16 mouse cellular contexts compared by ENCODE assay signal in the genomic region with DNA sequence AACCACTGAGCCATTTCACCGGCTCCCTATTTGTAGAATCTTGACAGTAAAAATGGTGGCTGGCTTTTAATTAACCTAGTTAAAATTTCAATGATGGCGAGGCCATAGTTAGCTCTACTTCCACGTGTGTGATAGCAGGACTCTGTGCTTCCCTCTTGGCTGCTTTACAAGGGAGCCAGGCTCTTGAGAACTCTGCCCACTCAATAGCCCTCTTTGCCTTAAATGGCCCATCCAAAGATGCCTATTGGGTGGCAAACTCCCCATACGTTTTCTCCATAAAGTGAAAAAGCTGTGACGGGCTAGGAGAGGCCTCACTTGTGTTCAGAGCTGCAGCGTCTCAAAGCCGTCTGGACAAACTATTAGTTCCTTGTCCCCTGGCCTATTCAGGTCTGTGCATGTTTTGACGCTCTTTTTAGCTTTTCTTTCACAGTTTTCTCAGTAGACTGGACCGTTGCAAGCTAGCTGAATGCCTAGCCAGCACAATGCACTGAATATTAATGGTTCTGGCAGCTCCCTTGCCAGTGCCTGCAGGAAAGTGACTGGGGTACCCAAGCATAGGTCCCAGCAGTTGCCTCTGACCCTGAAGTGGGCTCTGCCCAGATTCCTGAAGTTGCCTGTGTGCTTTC.
DNase-seq lines count a peak whose midpoint lies in the region; ATAC-seq and TF ChIP-seq lines count a peak whose summit lies in the region.
"Had no signal": no experiment of that assay in that cellular context is flagged by ENCODE, and none has a peak within 500 bp of the region (broad histone marks: within the 10 kb centered on the region; RNA-seq: fewer than 3 reads in every experiment).

No protein-coding gene starts in this region.

- no peaks in the 10 kb centered on the region for H3K9me3 ChIP-seq in forebrain, embryonic 11.5 days (ENCODE audit: control insufficient read depth, low read length)
- H3K9me3 ChIP-seq in forebrain, embryonic 16.5 days (ENCODE audit: control insufficient read depth, low read length) = no peaks in the 10 kb centered on the region
- H3K9me3 ChIP-seq in hindbrain, postnatal 0 days (ENCODE audit: low read length) = no peaks in the 10 kb centered on the region
- H3K9me3 ChIP-seq in neural tube, embryonic 12.5 days = no peaks in the 10 kb centered on the region
- H3K9me3 ChIP-seq: embryonic facial prominence, embryonic 15.5 days; limb, embryonic 12.5 days; liver, embryonic 15.5 days had no signal

- peaks cover 3% of the 10 kb centered on the region; the same call in 1 of the 2 replicates for H3K27me3 ChIP-seq in forebrain, embryonic 11.5 days (ENCODE audit: control insufficient read depth, insufficient read depth, low read length)
- peaks cover 4% of the 10 kb centered on the region; the same call in 1 of the 2 replicates for H3K27me3 ChIP-seq in forebrain, embryonic 16.5 days (replicated peaks; ENCODE audit: control insufficient read depth, insufficient read depth, low read length)
- no peaks in the 10 kb centered on the region for H3K27me3 ChIP-seq in hindbrain, postnatal 0 days (ENCODE audit: insufficient read depth, low read length)
- H3K27me3 ChIP-seq in neural tube, embryonic 12.5 days (replicated peaks) = no peaks in the 10 kb centered on the region
- H3K27me3 ChIP-seq: embryonic facial prominence, embryonic 15.5 days; limb, embryonic 12.5 days; liver, embryonic 15.5 days had no signal

- peaks cover 3% of the 10 kb centered on the region; the same call in 1 of the 2 replicates for H3K4me1 ChIP-seq in forebrain, embryonic 11.5 days (replicated peaks; ENCODE audit: control insufficient read depth, insufficient read depth, low read length)
- 0 out of 2 replicates have a peak, but pooled peaks cover 4% of the 10 kb centered on the region for H3K4me1 ChIP-seq in forebrain, embryonic 16.5 days (replicated peaks; ENCODE audit: control insufficient read depth, insufficient read depth, low read length)
- H3K4me1 ChIP-seq in hindbrain, postnatal 0 days (ENCODE audit: insufficient read depth, low read length) = no peaks in the 10 kb centered on the region; the same call in 1 of the 2 replicates
- peaks cover 26% of the 10 kb centered on the region for H3K4me1 ChIP-seq in neural tube, embryonic 12.5 days
- H3K4me1 ChIP-seq: embryonic facial prominence, embryonic 15.5 days; limb, embryonic 12.5 days; liver, embryonic 15.5 days had no signal

- H3K36me3 ChIP-seq in forebrain, embryonic 11.5 days (ENCODE audit: control insufficient read depth, insufficient read depth, low read length) = no peaks in the 10 kb centered on the region
- H3K36me3 ChIP-seq in forebrain, embryonic 16.5 days (ENCODE audit: control insufficient read depth, insufficient read depth) = no peaks in the 10 kb centered on the region
- H3K36me3 ChIP-seq in hindbrain, postnatal 0 days (ENCODE audit: insufficient read depth, low read length) = no peaks in the 10 kb centered on the region
- no peaks in the 10 kb centered on the region for H3K36me3 ChIP-seq in neural tube, embryonic 12.5 days
- H3K36me3 ChIP-seq: embryonic facial prominence, embryonic 15.5 days; limb, embryonic 12.5 days; liver, embryonic 15.5 days had no signal

- H3K4me3 ChIP-seq in forebrain, embryonic 11.5 days (ENCODE audit: low read depth, low read length) = no peak overlapping the region
- no peak overlapping the region for H3K4me3 ChIP-seq in forebrain, embryonic 16.5 days (replicated peaks; ENCODE audit: low read length)
- no peak overlapping the region for H3K4me3 ChIP-seq in hindbrain, postnatal 0 days (ENCODE audit: low read length)
- no peak overlapping the region for H3K4me3 ChIP-seq in neural tube, embryonic 12.5 days
- H3K4me3 ChIP-seq: embryonic facial prominence, embryonic 15.5 days; limb, embryonic 12.5 days; liver, embryonic 15.5 days had no signal

- H3K9ac ChIP-seq in forebrain, embryonic 11.5 days (ENCODE audit: low read length) = no peak overlapping the region
- no peak overlapping the region for H3K9ac ChIP-seq in forebrain, embryonic 16.5 days (replicated peaks; ENCODE audit: low read depth, low read length)
- no peak overlapping the region for H3K9ac ChIP-seq in hindbrain, postnatal 0 days (replicated peaks; ENCODE audit: low read length)
- no peak overlapping the region for H3K9ac ChIP-seq in neural tube, embryonic 12.5 days
- H3K9ac ChIP-seq: embryonic facial prominence, embryonic 15.5 days; limb, embryonic 12.5 days; liver, embryonic 15.5 days had no signal

- TF ChIP-seq CTCF in hindbrain, postnatal 0 days (IDR thresholded peaks at IDR 0.05; ENCODE audit: low read depth) = no peak

- DNase-seq in forebrain, embryonic 11.5 days (ENCODE audit: low spot score) = no peak
- DNase-seq in hindbrain, postnatal 0 days (ENCODE audit: low spot score) = peak; percentile 37
- no peak for DNase-seq in spleen, postnatal 36 days (ENCODE audit: low spot score in 2 of 2)
- no peak for DNase-seq in cerebellum, adult 9-10 months
- DNase-seq: cerebellum, adult 11 months; kidney, adult 2 months; kidney, postnatal 36 days; lung, postnatal 36 days; right cerebral cortex, postnatal 25 days; thymus, postnatal 4 days had no signal

- 33% methylated on average over 9 of the region's 9 CpGs for WGBS in forebrain, embryonic 11.5 days
- WGBS in forebrain, embryonic 16.5 days = 13% methylated on average over 9 of the region's 9 CpGs
- WGBS in hindbrain, postnatal 0 days = 50% methylated on average over 9 of the region's 9 CpGs
- 31% methylated on average over 9 of the region's 9 CpGs for WGBS in neural tube, embryonic 12.5 days

- H3K27ac ChIP-seq in forebrain, embryonic 11.5 days (ENCODE audit: low read depth, low read length) = no peak overlapping the region
- no peak overlapping the region for H3K27ac ChIP-seq in forebrain, embryonic 16.5 days (ENCODE audit: low read length)
- peak overlapping the region; percentile 32; the same call in 1 of the 2 replicates for H3K27ac ChIP-seq in hindbrain, postnatal 0 days
- H3K27ac ChIP-seq in neural tube, embryonic 12.5 days = no peak overlapping the region
- H3K27ac ChIP-seq: embryonic facial prominence, embryonic 15.5 days; limb, embryonic 12.5 days; liver, embryonic 15.5 days had no signal

- H3K4me2 ChIP-seq in forebrain, embryonic 11.5 days (ENCODE audit: low read depth, low read length, severe bottlenecking) = no peak overlapping the region
- no peak overlapping the region for H3K4me2 ChIP-seq in forebrain, embryonic 16.5 days (ENCODE audit: low read length)
- H3K4me2 ChIP-seq in hindbrain, postnatal 0 days (ENCODE audit: low read depth, low read length) = no peak overlapping the region
- no peak overlapping the region; the same call in 1 of the 2 replicates for H3K4me2 ChIP-seq in neural tube, embryonic 12.5 days (replicated peaks)
- H3K4me2 ChIP-seq: embryonic facial prominence, embryonic 15.5 days; limb, embryonic 12.5 days; liver, embryonic 15.5 days had no signal

- ATAC-seq in forebrain, embryonic 11.5 days (replicated peaks; ENCODE audit: low FRiP score) = peak; percentile 78
- ATAC-seq in forebrain, embryonic 16.5 days = peak; percentile 83
- ATAC-seq in hindbrain, postnatal 0 days = peak; percentile 36; the same call in 1 of the 2 replicates
- ATAC-seq in neural tube, embryonic 12.5 days (ENCODE audit: low FRiP score, low read depth) = peak; percentile 73
- no peak for ATAC-seq in granulocyte monocyte progenitor cell, adult 5-6 weeks (replicated peaks; ENCODE audit: poor library complexity, severe bottlenecking)
